Mouse (Mus musculus): ENCODE results near the gene Gsdma2.
A peak's percentile ranks its signal among the peaks of the same experiment; 100 is the strongest.

- TF ChIP-seq CTCF (IDR thresholded peaks at IDR 0.05; ENCODE audit: borderline replicate concordance, extremely low read depth, insufficient read depth, insufficient read length) (peak; percentile 83), POLR2A (IDR thresholded peaks at IDR 0.05; ENCODE audit: borderline replicate concordance, extremely low read depth, insufficient read depth, insufficient read length, poor library complexity, severe bottlenecking) (no peak)
These were observed 53.4 kb downstream of the Gsdma2 start for GRCm38 (mm10) chr11:98699911-98700310.
